Mouse (Mus musculus): ENCODE data around the gene Gm21887.
"Not testable (repeated sequence)": the region's sequence is repeated elsewhere in the genome, so short reads cannot be mapped to it uniquely, and the experiment has no call there.

Gene Gm21887

GRCm38 (mm10) chrX:170009016-170009750, at the start of gene Gm21887:
Gene Gm21887, plus strand, starts transcription at chrX:170009659.
- DNase-seq (ENCODE audit: low spot score in 2 of 2), result peak; percentile 99

GRCm38 (mm10) chrX:169969337-169969736, 40.1 kb upstream of the Gm21887 start:
- DNase-seq (ENCODE audit: low spot score in 2 of 2), result peak in 1 of 2 experiments; percentile 15

GRCm38 (mm10) chrX:169969765-169970164, 39.7 kb upstream of the Gm21887 start:
- DNase-seq (ENCODE audit: low spot score in 2 of 2), result not testable (repeated sequence)

GRCm38 (mm10) chrX:169970546-169970945, 38.9 kb upstream of the Gm21887 start:
- DNase-seq (ENCODE audit: low spot score in 2 of 2), result not testable (repeated sequence)

- peak in 1 of 2 experiments; percentile 17 for DNase-seq (ENCODE audit: low spot score in 2 of 2)
Observed at GRCm38 (mm10) chrX:169971562-169971961, 37.9 kb upstream of the Gm21887 start.

GRCm38 (mm10) chrX:169972131-169972530, 37.3 kb upstream of the Gm21887 start:
- DNase-seq (ENCODE audit: low spot score in 2 of 2), result peak; percentile 17 to 22

GRCm38 (mm10) chrX:169972791-169973494, 36.5 kb upstream of the Gm21887 start:
- DNase-seq (ENCODE audit: low spot score in 2 of 2), result peak; percentile 29 to 49

GRCm38 (mm10) chrX:169973806-169974205, 35.7 kb upstream of the Gm21887 start:
- peak; percentile 28 to 44 for DNase-seq (ENCODE audit: low spot score in 2 of 2)

GRCm38 (mm10) chrX:169974456-169974855, 35.0 kb upstream of the Gm21887 start:
- DNase-seq (ENCODE audit: low spot score in 2 of 2), result peak; percentile 50 to 58

GRCm38 (mm10) chrX:169974974-169975373, 34.5 kb upstream of the Gm21887 start:
- peak; percentile 41 to 44 for DNase-seq (ENCODE audit: low spot score in 2 of 2)

GRCm38 (mm10) chrX:169975681-169976131, 33.8 kb upstream of the Gm21887 start:
- peak; percentile 23 to 36 for DNase-seq (ENCODE audit: low spot score in 2 of 2)

GRCm38 (mm10) chrX:169976340-169976739, 33.1 kb upstream of the Gm21887 start:
- DNase-seq (ENCODE audit: low spot score in 2 of 2), result peak; percentile 15 to 20

GRCm38 (mm10) chrX:169977856-169978435, 31.5 kb upstream of the Gm21887 start:
- DNase-seq (ENCODE audit: low spot score in 2 of 2), result not testable (repeated sequence)

GRCm38 (mm10) chrX:169978436-169979381, 30.8 kb upstream of the Gm21887 start:
- peak; percentile 88 to 91 for DNase-seq (ENCODE audit: low spot score in 2 of 2)

GRCm38 (mm10) chrX:169979461-169980202, 29.8 kb upstream of the Gm21887 start:
- peak; percentile 75 to 86 for DNase-seq (ENCODE audit: low spot score in 2 of 2)

- peak; percentile 32 to 49 for DNase-seq (ENCODE audit: low spot score in 2 of 2)
Observed at GRCm38 (mm10) chrX:169980203-169980556, 29.3 kb upstream of the Gm21887 start.

- DNase-seq (ENCODE audit: low spot score in 2 of 2), result peak; percentile 59 to 64
Observed at GRCm38 (mm10) chrX:169980809-169981289, 28.6 kb upstream of the Gm21887 start.

GRCm38 (mm10) chrX:169981761-169982181, 27.7 kb upstream of the Gm21887 start:
- DNase-seq (ENCODE audit: low spot score in 2 of 2), result peak; percentile 74 to 81

- peak; percentile 56 for DNase-seq (ENCODE audit: low spot score in 2 of 2)
Observed at GRCm38 (mm10) chrX:169982606-169983400, 26.7 kb upstream of the Gm21887 start.

Data from right cerebral cortex, postnatal 10 days (tissue).